Mouse (Mus musculus): Measurements from ENCODE around the gene Apeh. TPM values are rescaled to one million over a fixed set of nuclear protein-coding genes. Genes with fewer than 3 reads are reported as not detected.
"Not testable (repeated sequence)": the region's sequence is repeated elsewhere in the genome, so short reads cannot be mapped to it uniquely, and the experiment has no call there.

The Apeh gene
- polyA plus RNA-seq, 1 experiment, result 21.2 TPM

DNA sequence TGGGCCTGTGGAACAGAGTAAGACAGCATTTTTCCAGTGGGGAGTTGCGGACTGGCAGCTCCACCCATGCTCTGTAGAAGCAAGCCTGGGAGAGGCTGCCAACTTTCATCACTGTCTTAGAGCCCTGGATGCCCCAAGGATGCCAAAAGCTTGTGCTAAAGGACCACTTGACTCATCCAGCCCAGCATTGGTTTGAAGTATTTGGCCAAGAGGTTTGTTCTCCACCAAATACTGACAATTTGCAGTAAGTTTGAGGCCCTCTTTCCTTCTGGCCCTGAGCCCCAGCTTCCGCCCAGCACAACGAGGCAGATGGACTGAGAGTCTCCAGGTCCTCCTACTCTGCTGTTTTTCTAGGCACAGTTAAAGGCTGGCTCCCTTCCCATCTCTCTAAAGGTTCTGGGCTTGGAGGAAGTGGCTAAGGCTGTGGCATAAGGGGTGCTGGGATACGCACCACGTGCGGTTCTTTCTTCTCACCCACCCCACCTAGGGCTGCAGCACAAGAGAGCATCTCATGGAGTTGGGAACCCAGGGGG is 42.6 kb upstream of the Apeh start:
- TF ChIP-seq POLR2A (IDR thresholded peaks at IDR 0.05; ENCODE audit: control insufficient read depth, low read depth, low read length), result no peak
- no peak for TF ChIP-seq CTCF (IDR thresholded peaks at IDR 0.05; ENCODE audit: control insufficient read depth, insufficient read depth, insufficient replicate concordance, low read depth, low read length)
- no peak overlapping the region for H3K4me3 ChIP-seq (ENCODE audit: control insufficient read depth, low read depth, low read length)
- no peaks in the 10 kb centered on the region for H3K36me3 ChIP-seq (ENCODE audit: control insufficient read depth, insufficient read depth, low read length)
- 0 out of 2 replicates have a peak, but pooled peaks cover 2% of the 10 kb centered on the region for H3K4me1 ChIP-seq (ENCODE audit: control insufficient read depth, insufficient read depth, low read length)
- no peaks in the 10 kb centered on the region for H3K27me3 ChIP-seq (ENCODE audit: control insufficient read depth, insufficient read depth, low read length)
- H3K27ac ChIP-seq (ENCODE audit: control insufficient read depth, insufficient read depth, low read depth, low read length), result no peak overlapping the region

DNA sequence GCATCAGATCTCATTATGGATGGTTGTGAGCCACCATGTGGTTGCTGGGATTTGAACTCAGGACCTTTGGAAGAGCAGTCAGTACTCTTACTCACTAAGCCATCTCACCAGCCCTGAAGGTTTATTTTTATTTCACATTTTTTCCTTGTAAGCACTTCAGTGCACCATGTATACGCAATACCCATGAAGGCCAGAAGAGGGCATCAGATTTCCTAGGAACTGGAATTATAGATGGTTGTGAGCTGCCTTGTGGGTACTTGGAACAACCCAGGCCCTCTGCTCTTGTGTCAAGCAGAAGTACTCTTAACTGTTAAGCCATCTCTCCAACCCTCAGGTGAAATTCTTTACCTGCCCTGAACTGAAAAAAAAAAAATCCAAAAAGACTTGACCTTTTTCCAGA is 41.8 kb upstream of the Apeh start:
- H3K4me1 ChIP-seq (ENCODE audit: control insufficient read depth, insufficient read depth, low read length), result 0 out of 2 replicates have a peak, but pooled peaks cover 2% of the 10 kb centered on the region
- TF ChIP-seq POLR2A (IDR thresholded peaks at IDR 0.05; ENCODE audit: control insufficient read depth, low read depth, low read length) (no peak), CTCF (IDR thresholded peaks at IDR 0.05; ENCODE audit: control insufficient read depth, insufficient read depth, insufficient replicate concordance, low read depth, low read length) (no peak)
- no peaks in the 10 kb centered on the region for H3K27me3 ChIP-seq (ENCODE audit: control insufficient read depth, insufficient read depth, low read length)
- no peak overlapping the region for H3K27ac ChIP-seq (ENCODE audit: control insufficient read depth, insufficient read depth, low read depth, low read length)
- H3K4me3 ChIP-seq (ENCODE audit: control insufficient read depth, low read depth, low read length), result no peak overlapping the region
- no peaks in the 10 kb centered on the region for H3K36me3 ChIP-seq (ENCODE audit: control insufficient read depth, insufficient read depth, low read length)

- not testable (repeated sequence) for H3K27me3 ChIP-seq (ENCODE audit: control insufficient read depth, insufficient read depth, low read length); H3K27ac ChIP-seq (ENCODE audit: control insufficient read depth, insufficient read depth, low read depth, low read length); H3K4me1 ChIP-seq (ENCODE audit: control insufficient read depth, insufficient read depth, low read length); H3K36me3 ChIP-seq (ENCODE audit: control insufficient read depth, insufficient read depth, low read length); H3K4me3 ChIP-seq (ENCODE audit: control insufficient read depth, low read depth, low read length)
Observed at GRCm38 (mm10) chr9:108135679-108136078, 41.3 kb upstream of the Apeh start.

- TF ChIP-seq POLR2A (IDR thresholded peaks at IDR 0.05; ENCODE audit: control insufficient read depth, low read depth, low read length) (no peak), CTCF (IDR thresholded peaks at IDR 0.05; ENCODE audit: control insufficient read depth, insufficient read depth, insufficient replicate concordance, low read depth, low read length) (no peak)
- Histone ChIP-seq H3K36me3 (ENCODE audit: control insufficient read depth, insufficient read depth, low read length) (no peaks in the 10 kb centered on the region), H3K4me1 (ENCODE audit: control insufficient read depth, insufficient read depth, low read length) (no peaks in the 10 kb centered on the region), H3K27me3 (ENCODE audit: control insufficient read depth, insufficient read depth, low read length) (no peaks in the 10 kb centered on the region), H3K4me3 (ENCODE audit: control insufficient read depth, low read depth, low read length) (no peak overlapping the region), H3K27ac (ENCODE audit: control insufficient read depth, insufficient read depth, low read depth, low read length) (no peak overlapping the region)
Observed at GRCm38 (mm10) chr9:108133478-108133877, 39.1 kb upstream of the Apeh start.

GRCm38 (mm10) chr9:108132373-108132772 is 38.0 kb upstream of the Apeh start:
- no peak overlapping the region for H3K4me3 ChIP-seq (ENCODE audit: control insufficient read depth, low read depth, low read length)
- H3K27ac ChIP-seq (ENCODE audit: control insufficient read depth, insufficient read depth, low read depth, low read length), result no peak overlapping the region
- TF ChIP-seq CTCF (IDR thresholded peaks at IDR 0.05; ENCODE audit: control insufficient read depth, insufficient read depth, insufficient replicate concordance, low read depth, low read length) (no peak), POLR2A (IDR thresholded peaks at IDR 0.05; ENCODE audit: control insufficient read depth, low read depth, low read length) (no peak)

DNA sequence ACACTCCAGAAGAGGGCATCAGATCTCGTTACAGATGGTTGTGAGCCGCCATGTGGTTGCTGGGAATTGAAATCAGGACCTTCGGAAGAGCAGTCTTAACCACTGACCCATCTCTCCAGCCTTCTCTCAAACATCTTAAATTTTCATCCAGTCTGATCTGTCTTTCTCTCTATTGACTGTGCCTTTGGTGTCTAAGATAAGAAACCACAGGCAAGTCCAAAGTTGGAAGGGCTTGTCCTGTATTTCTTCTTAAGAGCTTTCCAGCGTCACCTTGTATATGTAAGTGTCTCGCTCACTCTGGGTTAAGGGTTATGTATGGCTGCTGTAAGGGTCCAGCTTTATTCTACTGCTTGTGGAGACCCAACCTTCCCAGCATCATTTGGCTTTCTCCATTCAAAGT is 37.1 kb upstream of the Apeh start:
- no peak for TF ChIP-seq CTCF (IDR thresholded peaks at IDR 0.05; ENCODE audit: control insufficient read depth, insufficient read depth, insufficient replicate concordance, low read depth, low read length)
- no peak for TF ChIP-seq POLR2A (IDR thresholded peaks at IDR 0.05; ENCODE audit: control insufficient read depth, low read depth, low read length)
- Histone ChIP-seq H3K4me1 (ENCODE audit: control insufficient read depth, insufficient read depth, low read length) (no peaks in the 10 kb centered on the region), H3K36me3 (ENCODE audit: control insufficient read depth, insufficient read depth, low read length) (no peaks in the 10 kb centered on the region), H3K27ac (ENCODE audit: control insufficient read depth, insufficient read depth, low read depth, low read length) (no peak overlapping the region), H3K27me3 (ENCODE audit: control insufficient read depth, insufficient read depth, low read length) (no peaks in the 10 kb centered on the region), H3K4me3 (ENCODE audit: control insufficient read depth, low read depth, low read length) (no peak overlapping the region)

More at GRCm38 (mm10) chr9:108132373-108132772, 38.0 kb upstream of the Apeh start:
- no peaks in the 10 kb centered on the region for H3K36me3 ChIP-seq (ENCODE audit: control insufficient read depth, insufficient read depth, low read length)
- no peaks in the 10 kb centered on the region for H3K27me3 ChIP-seq (ENCODE audit: control insufficient read depth, insufficient read depth, low read length)
- no peaks in the 10 kb centered on the region for H3K4me1 ChIP-seq (ENCODE audit: control insufficient read depth, insufficient read depth, low read length)

DNA sequence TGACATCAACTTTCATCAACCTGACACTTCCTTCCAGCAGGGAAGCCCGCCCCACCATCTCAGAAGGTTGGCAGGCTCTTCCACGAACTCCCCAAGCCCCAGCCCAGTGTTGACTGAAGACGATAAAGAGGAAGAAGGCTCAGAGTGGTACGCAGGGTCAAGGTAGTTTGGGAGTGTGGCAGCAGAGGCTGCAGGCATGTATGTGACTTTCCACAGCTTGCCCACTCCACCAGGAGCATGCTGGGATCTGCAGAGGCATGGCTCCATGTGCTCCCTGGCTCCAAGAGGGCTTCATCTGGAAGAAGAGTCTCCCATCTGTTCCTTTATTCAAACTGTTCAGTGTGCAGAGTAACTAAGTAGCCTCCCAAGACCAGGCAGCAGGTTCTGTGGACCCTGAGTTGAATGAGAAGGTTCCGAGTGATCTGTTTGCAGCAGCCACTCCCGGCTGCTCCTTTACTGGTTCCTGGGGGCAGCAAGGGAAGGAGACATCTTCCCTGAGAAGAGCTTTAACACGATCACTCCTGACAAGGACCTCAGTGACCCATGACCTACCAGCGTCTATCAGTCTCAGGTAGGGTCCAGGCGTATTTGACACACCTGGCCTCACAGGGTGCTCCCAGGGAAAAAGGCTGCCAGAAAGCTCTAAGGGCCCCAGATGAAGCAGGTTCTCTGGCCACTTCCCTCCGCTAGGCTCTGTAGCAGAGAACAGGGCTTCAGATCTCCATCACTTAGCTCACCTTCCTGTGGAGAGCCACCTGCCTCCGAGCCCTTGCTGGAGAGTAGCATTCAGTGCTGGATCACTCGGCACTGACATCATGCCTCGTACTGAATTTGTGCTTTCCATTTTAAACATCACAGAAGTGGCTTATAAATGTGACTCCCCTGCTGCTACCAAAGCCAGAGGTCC is 34.9 kb upstream of the Apeh start:
- TF ChIP-seq POLR2A (IDR thresholded peaks at IDR 0.05; ENCODE audit: control insufficient read depth, low read depth, low read length) (no peak), CTCF (IDR thresholded peaks at IDR 0.05; ENCODE audit: control insufficient read depth, insufficient read depth, insufficient replicate concordance, low read depth, low read length) (no peak)
- Histone ChIP-seq H3K36me3 (ENCODE audit: control insufficient read depth, insufficient read depth, low read length) (no peaks in the 10 kb centered on the region), H3K27me3 (ENCODE audit: control insufficient read depth, insufficient read depth, low read length) (no peaks in the 10 kb centered on the region), H3K4me3 (ENCODE audit: control insufficient read depth, low read depth, low read length) (no peak overlapping the region), H3K27ac (ENCODE audit: control insufficient read depth, insufficient read depth, low read depth, low read length) (no peak overlapping the region), H3K4me1 (ENCODE audit: control insufficient read depth, insufficient read depth, low read length) (no peaks in the 10 kb centered on the region)

Data from testis, adult 2 months (tissue).